Mouse (Mus musculus) left cerebral cortex, adult 8-10 months (tissue): ENCODE results near the gene 2610042L04Rik. TPM values are rescaled to one million over a fixed set of nuclear protein-coding genes. Genes with fewer than 3 reads are reported as not detected.
"Not testable (repeated sequence)": the region's sequence is repeated elsewhere in the genome, so short reads cannot be mapped to it uniquely, and the experiment has no call there.

ENCODE experiments used
- DNase-seq, 2 experiments: peaks; one replicate each; pipeline ENCODE4 v3.0.0; 2022; ENCODE audit warnings: low spot score in 2 of 2
- total RNA-seq, 4 experiments: library from RNA; stranded (reverse); gene quantifications; 2 replicates each; pipeline ENCODE4 v1.2.4; 2022

Gene 2610042L04Rik
- 1 to 10 TPM in 3 of 4 experiments, under 1 TPM in 1; 0.81 to 1.4 (median 1.1) TPM for total RNA-seq

DNA sequence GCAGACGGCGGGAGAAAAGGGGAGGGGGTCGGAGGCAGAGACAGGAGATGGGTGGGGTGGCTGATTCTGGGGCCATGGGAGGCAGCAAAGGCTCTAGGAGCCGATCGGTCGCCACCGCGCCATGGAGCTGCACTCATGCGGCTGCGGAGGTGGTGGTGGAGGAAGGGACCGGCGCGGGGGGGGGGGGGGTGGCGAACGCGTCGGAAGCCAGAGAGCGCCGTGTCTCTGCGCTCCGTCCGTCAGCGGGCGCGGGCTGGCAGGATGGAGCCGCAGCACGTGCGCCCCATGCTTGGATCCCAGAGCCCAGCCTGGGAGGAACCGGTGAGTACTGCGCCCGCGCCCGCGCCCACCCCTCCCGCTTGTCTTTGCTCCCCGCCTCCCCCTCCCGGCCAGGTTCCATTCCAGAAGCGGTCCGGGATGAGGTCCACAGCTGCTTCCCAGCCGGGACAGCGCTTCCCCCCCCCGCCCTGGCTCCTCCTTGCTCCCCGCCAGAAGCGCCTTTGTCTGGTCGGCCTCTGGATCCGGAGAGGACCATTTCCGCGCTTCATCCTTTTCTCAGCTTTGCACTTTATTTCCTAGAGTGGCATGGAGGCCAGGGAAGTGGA, at the start of gene 2610042L04Rik:
Gene 2610042L04Rik (plus strand): TSS at position 288 of the 605 bp plus-strand sequence.
- DNase-seq = not testable (repeated sequence)

DNA sequence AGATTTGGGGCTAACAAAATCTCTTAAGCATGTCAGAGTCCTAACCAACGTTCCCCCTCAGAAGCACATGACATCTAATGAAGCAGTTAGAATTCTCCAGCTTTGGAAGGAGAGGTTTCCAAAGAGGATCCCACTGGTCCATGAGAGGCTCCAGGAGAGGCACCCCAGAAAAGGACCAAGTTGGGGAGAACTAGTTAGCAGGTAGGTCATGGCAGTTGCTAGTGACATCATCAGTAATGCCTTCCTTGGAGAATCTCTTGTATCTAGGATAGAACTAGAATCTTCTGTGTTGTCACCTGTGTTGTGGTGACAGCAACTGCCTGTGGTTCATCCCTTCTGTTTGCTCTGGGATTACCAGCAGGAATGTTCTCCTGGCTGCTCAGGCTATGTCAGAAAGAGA, 17.6 kb upstream of the 2610042L04Rik start, which contains the start of gene Gm3149:
Gene Gm3149 (plus strand): TSS at position 301 of the 400 bp plus-strand sequence.
- DNase-seq = not testable (repeated sequence)

DNA sequence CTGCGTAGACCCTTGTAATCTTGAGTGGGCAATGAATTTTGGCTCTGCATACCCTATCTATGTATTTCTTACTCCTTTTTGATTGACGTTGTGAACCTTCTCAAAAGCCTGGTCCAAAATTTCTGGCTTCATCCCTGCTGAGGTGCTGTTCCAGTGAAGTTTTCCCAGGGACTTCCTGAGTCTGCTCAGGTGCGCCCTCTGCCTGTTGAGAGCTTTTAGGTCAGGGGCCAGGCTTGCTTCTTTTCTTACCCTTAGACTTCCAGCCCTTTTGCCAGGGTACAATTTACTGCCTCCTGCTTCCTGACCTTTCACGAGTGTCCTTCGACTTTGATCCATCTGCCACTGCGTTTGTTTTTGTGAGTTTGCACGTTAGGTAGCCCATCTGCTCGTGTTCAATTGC, 943 bp downstream of the 2610042L04Rik start:
- DNase-seq = not testable (repeated sequence)

DNA sequence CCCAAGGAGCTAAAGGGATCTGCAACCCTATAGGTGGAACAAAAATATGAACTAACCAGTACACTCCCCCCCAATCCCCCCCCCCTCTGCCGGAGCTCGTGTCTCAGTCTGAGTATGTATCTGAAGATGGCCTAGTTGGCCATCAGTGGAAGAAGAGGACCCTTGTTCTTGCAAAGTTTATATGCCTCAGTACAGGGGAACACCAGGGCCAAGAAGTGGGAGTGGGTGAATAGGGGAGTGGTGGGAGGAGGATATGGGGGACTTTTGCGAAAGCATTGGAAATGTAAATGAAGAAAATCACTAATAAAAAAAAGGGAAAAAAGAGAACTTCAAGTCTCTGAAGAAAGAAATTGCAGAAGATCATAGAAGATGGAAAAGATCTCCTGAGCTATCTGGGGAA, 34.4 kb downstream of the 2610042L04Rik start:
- DNase-seq = not testable (repeated sequence)

DNA sequence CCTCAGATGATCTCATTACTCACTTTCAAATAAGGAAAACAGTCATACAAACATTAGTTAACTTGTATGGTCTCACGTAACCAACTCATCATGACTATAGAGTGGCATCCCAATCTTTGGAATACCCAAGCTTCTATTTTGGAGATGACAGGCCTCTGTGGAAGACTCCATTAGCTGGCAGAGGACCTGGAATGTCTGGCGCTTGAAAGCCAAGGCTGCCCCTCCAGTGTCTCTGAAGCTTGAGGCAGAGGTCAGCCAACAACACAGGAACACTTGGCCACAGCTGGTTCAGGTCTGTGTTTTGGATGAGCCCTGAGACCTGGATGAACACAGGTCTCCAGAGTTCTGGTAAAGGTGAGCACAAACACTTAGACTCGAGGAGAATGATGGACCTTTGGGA, 35.1 kb downstream of the 2610042L04Rik start:
- not testable (repeated sequence) for DNase-seq

DNA sequence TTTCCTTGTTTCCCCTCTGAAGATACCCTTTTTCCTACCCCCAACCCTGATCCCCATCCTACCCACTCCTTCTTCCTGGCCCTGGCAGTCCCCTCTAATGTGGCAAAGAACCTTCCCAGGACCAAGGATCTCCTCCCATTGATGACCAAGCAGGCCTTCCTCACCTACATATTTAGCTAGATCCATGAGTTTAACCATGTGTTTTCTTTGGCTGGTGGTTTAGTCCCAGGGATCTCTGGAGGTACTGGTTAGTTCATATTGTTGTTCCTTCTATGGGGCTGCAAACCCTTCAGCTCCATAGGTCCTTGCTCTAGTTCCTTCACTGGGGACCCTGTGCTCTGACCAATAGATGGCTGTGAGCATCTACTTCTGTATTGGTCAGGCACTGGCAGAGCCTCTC, 43.3 kb downstream of the 2610042L04Rik start:
- DNase-seq = not testable (repeated sequence)

DNA sequence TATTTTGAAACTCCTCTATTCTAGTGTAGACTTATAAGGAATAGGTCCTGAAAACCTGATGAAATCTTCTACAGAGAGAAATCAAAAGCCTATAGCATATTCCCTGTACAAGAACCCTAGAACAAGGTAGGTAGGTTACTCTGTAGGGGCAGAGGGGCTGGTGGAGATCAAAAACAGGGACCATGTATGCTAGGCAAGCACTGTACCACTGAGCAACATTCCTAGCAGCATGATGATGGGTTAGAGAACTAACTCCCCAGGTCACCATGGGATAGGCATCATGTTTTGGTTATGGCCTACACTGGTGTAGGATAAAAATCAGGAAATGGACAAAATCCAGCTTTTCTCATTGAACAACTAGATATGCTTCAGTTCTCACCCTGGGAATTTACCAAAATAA, 51.0 kb downstream of the 2610042L04Rik start:
- not testable (repeated sequence) for DNase-seq

DNA sequence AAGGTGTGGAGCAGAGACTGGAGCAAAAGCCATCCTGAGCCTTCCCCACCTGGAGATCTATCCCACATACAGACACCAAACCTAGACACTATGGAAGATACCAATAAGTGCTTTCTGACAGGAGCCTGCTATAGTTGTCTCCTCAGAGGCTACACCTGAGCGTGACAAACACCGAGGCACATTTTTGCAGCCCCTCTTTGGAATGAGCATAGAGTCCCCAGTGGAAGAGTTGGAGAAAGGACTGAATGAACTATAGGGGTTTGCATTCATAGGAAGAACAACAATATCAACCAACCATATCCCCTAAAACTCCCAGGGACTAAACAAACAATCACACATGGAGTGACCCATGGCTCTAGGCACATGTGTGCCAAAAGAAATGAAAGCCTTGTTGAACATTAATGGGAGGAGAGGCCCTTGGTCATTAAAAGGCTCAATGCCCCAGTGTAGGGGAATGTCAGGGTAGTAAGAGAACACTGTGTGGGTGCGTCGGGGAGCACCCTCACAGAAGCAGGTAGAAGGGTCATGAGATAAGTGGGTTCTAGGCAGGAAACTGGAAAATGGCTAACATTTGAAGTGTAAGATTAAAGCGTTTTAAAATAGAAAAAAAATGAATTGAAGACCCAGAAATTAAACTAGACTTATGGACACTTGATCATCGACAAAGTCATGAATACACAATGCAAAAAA, 58.4 kb downstream of the 2610042L04Rik start:
- DNase-seq = not testable (repeated sequence)

DNA sequence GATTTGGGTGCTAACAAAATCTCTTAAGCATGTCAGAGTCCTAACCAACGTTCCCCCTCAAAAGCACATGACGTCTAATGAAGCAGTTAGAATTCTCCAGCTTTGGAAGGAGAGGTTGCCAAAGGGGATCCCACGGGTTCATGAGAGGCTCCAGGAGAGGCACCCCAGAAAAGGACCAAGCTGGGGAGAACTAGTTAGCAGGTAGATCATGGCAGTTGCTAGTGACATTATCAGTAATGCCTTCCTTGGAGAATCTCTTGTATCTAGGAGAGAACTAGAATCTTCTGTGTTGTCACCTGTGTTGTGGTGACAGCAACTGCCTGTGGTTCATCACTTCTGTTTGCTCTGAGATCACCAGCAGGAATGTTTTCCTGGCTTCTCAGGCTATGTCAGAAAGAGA, 62.7 kb downstream of the 2610042L04Rik start, which contains the start of gene Gm3159:
Gene Gm3159 (plus strand): TSS at position 301 of the 400 bp plus-strand sequence.
- not testable (repeated sequence) for DNase-seq

DNA sequence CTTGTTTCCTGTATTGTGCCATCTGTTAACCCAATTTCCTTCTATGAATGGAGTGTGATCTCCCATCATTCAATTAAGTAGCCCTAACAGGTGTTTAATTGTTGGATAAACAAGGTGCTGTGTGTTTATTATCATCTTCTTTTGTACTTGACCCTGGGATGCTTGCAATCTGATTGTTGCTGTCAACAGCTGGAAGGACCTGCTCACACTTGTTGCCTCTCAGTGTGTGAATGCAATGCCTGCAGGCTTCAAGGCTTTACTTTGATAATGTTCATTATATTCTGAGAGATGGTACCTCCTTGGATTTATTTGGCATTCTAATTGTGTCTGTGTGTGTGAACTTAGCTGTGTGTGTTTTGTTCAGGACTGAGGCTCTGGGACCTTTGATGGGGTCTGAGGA, 64.1 kb downstream of the 2610042L04Rik start:
- not testable (repeated sequence) for DNase-seq

DNA sequence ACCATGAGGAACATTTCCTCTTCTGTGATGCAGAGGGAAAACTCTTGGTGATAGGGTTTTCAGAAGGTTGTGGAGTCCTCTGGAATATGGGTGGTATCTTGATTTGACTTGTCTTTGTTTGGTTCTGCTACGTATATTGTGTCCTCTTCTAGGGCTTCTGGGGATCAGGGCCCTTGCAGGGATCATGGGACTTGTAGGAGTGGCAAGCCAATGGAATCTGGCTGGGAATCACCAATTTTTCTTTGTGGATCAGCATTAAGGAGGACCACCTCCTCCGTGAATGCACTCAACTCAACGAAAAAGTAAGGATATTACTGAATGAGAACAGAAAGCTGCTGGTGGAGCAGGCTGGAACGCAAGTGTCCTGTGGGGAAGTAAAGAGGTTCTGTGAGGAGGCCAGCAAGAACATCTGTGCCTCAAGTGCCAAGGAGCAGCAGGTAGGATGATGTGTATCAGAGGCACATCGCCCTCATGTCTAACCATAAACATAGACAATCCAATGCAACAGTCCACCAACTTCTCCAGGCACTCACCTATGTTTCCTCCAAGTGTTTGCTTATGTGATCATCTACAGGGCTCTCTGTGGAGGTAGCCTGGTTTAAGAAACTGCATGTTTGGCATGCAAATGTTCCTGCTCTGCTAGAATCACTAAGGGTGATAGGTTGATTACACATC, 65.7 kb downstream of the 2610042L04Rik start:
- DNase-seq = not testable (repeated sequence)

DNA sequence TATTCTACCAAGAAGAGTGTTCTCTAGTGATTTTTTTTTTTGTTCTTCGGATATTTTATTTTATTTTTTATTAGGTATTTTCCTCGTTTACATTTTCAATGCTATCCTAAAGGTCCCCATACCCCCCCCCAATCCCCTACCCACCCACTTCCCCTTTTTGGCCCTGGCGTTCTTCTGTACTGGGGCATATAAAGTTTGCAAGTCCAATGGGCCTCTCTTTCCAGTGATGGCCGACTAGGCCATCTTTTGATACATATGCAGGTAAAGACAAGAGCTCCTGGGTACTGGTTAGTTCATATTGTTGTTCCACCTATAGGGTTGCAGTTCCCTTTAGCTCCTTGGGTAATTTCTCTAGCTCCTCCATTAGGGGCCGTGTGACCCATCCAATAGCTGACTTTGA, 66.7 kb downstream of the 2610042L04Rik start:
- DNase-seq = not testable (repeated sequence)

DNA sequence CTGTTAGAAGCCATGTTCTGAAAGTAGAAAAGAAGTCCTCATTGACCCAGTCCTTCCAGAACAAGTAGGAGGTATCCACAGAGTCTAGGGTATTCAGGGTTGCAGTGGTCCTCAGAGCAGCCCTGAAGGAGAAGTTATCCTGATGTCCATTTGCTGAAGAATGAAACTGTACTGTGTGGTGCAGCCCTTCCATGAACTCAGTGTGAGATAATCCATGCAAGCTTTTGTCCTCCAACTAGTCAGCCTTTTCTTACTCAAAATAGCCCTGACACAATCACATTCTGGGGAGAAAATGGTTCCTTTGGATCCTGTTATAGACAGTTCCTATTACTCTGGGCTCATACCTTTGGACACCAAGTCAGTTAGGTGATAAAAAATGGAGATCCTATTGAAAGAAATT, 69.3 kb downstream of the 2610042L04Rik start:
- DNase-seq = not testable (repeated sequence)

Other genes starting within 250 kb of the 2610042L04Rik start
- 1 to 10 TPM in 3 of 4 experiments, under 1 TPM in 1; 0.91 to 5.0 (median 2.4) TPM for gene Gm8108, start 224.2 kb upstream of the 2610042L04Rik start, total RNA-seq
- not detected for gene Gm3127, start 169.7 kb upstream of the 2610042L04Rik start, total RNA-seq
- under 1 TPM in 2 of 4 experiments, not detected in 2; 0.51 to 0.91 TPM for gene Gm2974, start 152.2 kb upstream of the 2610042L04Rik start, total RNA-seq
- gene Gm3138, start 85.1 kb upstream of the 2610042L04Rik start, total RNA-seq = not detected
- gene Gm3149, start 17.5 kb upstream of the 2610042L04Rik start, total RNA-seq = not detected
- not detected for gene Gm3159, start 62.8 kb downstream of the 2610042L04Rik start, total RNA-seq
- gene Gm3164, start 80.7 kb downstream of the 2610042L04Rik start, total RNA-seq = under 1 TPM; 0.21 to 0.94 (median 0.48) TPM
- gene Gm3173, start 96.2 kb downstream of the 2610042L04Rik start, total RNA-seq = not detected
- not detected for gene Gm3182, start 147.0 kb downstream of the 2610042L04Rik start, total RNA-seq
- gene Gm3047, start 220.6 kb downstream of the 2610042L04Rik start, total RNA-seq = not detected